Mouse (Mus musculus) hematopoietic multipotent progenitor cell, adult 10-12 weeks (in vitro differentiated cells): ENCODE data around the gene Umad1. TPM values are rescaled to one million over a fixed set of nuclear protein-coding genes. Genes with fewer than 3 reads are reported as not detected.

Experiments used
- polyA plus RNA-seq: library from polyadenylated mRNA; stranded (reverse); fragments of >175 nt; gene quantifications from 2 replicates; pipeline ENCODE4 v1.2.3, GENCODE M21; 2012; ENCODE audit warnings: low replicate concordance

Gene Umad1
- polyA plus RNA-seq: 11.4 and 12.8 TPM in 2 replicates

DNA sequence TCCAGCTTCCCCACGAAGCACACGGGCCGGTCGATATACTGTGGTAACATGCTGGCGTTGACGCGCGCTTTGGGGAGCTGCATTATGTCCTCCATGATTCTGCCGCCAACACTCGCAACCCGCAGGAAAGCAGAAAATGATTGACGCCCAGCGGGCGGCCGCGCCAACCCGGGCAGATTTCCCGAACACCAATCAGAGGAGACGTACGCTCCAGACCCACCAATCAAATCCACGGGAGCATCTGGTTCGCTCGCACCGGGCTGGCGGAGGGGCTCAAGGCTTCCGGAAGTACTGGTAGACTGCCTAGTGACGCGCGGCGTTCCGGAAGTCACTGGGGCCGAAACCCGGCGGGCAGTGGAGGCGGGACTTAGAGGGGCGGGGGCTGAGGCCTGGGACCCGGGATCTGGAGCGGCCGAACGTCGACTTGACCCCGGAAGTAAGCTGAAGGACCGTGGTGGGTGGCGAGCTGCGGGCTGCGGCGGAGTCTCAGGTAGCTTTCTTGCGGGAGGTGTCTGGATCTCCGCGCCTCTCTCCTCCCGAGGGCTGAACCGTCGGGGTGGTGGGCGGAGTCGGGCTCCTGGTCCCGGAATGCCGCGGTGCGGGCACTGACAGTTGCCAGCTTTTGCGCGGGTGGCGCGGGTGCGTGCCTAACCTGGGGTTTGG is at the start of gene Umad1, which contains the start of the genes Rpa3 and Gm45062:
Umad1 (plus strand) TSS at position 285 of the 663 bp plus-strand sequence.
Rpa3 (minus strand) TSS at position 170 of the 663 bp plus-strand sequence.
Gm45062 (plus strand) TSS at position 447 of the 663 bp plus-strand sequence.

Other genes with a start within 250 kb of the Umad1 start
- not detected in 2 replicates for gene Col28a1, start 66.7 kb upstream of the Umad1 start, polyA plus RNA-seq
- 6.7 and 6.8 TPM in 2 replicates for gene Mios, start 50.1 kb upstream of the Umad1 start, polyA plus RNA-seq
- gene Rpa3, start 115 bp upstream of the Umad1 start, polyA plus RNA-seq: 0.60 and 2.6 TPM in 2 replicates
- not detected in 2 replicates for gene Gm45062, start 162 bp downstream of the Umad1 start, polyA plus RNA-seq